Mouse (Mus musculus): ENCODE measurements around the gene Kctd21. TPM values are rescaled to one million over a fixed set of nuclear protein-coding genes. Genes with fewer than 3 reads are reported as not detected.

Kctd21 gene
- polyA plus RNA-seq, 2 experiments: 5.2 to 5.5 TPM

DNA sequence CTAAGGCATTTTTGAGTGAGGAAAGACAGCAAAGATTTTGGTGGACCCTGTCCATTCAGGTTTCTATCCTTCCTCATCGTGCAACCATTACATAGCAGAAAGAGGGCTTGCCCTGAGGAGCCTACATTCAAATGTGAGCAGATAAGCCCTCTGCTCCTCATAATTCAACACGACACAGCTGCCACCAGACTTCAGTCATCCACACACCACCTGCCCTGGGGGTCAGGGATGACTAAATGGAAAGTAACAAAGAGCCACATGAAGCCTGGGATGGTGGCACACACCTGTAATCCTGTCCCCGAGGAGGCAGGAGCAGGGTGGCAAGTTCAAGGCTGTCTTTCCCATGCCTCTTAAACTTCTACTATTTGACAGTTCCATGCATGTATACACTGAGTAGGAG is 25.7 kb downstream of the Kctd21 start:
- no peak for DNase-seq (ENCODE audit: low spot score)
- no peak for ATAC-seq (ENCODE audit: low FRiP score, low read depth)

DNA sequence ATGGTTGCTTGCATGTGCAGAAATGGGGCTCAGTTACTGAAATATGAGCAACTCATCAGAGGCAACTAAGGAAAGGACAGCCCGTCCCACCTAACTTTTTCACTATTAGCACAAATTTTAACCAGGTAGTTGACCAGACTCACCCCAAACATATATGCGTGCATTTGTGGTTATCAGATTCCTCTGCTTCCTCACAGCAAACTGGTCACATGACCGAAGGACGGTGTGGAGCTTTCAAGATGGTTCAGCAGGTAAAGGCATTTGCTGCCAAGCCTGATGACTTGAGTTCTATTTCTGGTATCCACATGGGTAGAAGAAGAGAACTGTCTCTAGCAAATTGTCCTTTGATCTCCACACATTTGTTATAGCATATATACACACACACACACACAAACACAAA is 26.2 kb downstream of the Kctd21 start:
- no peak overlapping the region for H3K27ac ChIP-seq (replicated peaks; ENCODE audit: low read depth, low read length)
- H3K9me3 ChIP-seq (ENCODE audit: control insufficient read depth, low read length): no peaks in the 10 kb centered on the region
- ATAC-seq (ENCODE audit: low FRiP score, low read depth) (no peak), DNase-seq (ENCODE audit: low spot score) (no peak)
- no peak overlapping the region for H3K4me2 ChIP-seq (replicated peaks; ENCODE audit: low read depth, low read length, severe bottlenecking)
- H3K36me3 ChIP-seq (ENCODE audit: control insufficient read depth, insufficient read depth, low read length): no peaks in the 10 kb centered on the region
- no peaks in the 10 kb centered on the region for H3K4me1 ChIP-seq (ENCODE audit: control insufficient read depth, insufficient read depth, low read length)
- WGBS: 82% methylated on average over 4 of the region's 4 CpGs
- no peaks in the 10 kb centered on the region for H3K27me3 ChIP-seq (ENCODE audit: control insufficient read depth, insufficient read depth, low read length)
- TF ChIP-seq POLR2A (IDR thresholded peaks at IDR 0.05; ENCODE audit: borderline replicate concordance, extremely low read depth, insufficient read depth, insufficient read length): no peak
- H3K9ac ChIP-seq (ENCODE audit: low read depth, low read length, severe bottlenecking): no peak overlapping the region
- no peak overlapping the region for H3K4me3 ChIP-seq (replicated peaks; ENCODE audit: low read length)

More for the DNA sequence above, 25.7 kb downstream of the Kctd21 start:
- H3K27me3 ChIP-seq (ENCODE audit: control insufficient read depth, insufficient read depth, low read length): no peaks in the 10 kb centered on the region
- H3K36me3 ChIP-seq (ENCODE audit: control insufficient read depth, insufficient read depth, low read length): no peaks in the 10 kb centered on the region
- H3K9ac ChIP-seq (ENCODE audit: low read depth, low read length, severe bottlenecking): no peak overlapping the region
- no peak overlapping the region for H3K4me2 ChIP-seq (replicated peaks; ENCODE audit: low read depth, low read length, severe bottlenecking)
- H3K4me1 ChIP-seq (ENCODE audit: control insufficient read depth, insufficient read depth, low read length): no peaks in the 10 kb centered on the region
- no peak overlapping the region for H3K4me3 ChIP-seq (replicated peaks; ENCODE audit: low read length)
- 65% methylated on average over 3 of the region's 3 CpGs for WGBS
- no peak overlapping the region for H3K27ac ChIP-seq (replicated peaks; ENCODE audit: low read depth, low read length)
- no peak for TF ChIP-seq POLR2A (IDR thresholded peaks at IDR 0.05; ENCODE audit: borderline replicate concordance, extremely low read depth, insufficient read depth, insufficient read length)
- H3K9me3 ChIP-seq (ENCODE audit: control insufficient read depth, low read length): no peaks in the 10 kb centered on the region

DNA sequence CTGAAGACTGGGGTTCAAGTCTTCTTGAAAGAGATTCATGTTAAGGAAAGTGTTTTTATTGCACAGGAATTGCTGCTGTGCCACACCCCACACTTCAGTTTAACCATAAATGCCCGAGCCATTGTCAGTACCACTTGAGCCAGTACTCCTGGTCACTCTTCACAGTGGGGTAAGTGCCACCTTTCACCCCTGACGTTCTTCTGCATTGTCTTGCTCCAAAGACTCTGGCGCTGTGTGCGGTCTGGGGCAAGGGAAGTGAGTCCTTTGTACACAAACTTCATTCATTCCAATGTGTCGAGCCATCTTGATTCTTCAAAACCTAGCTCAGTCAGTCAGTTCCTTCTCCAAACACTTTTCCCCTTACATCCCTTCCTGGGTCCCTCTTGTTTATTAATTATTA is 28.0 kb downstream of the Kctd21 start:
- WGBS: 75% methylated on average over 5 of the region's 5 CpGs

DNA sequence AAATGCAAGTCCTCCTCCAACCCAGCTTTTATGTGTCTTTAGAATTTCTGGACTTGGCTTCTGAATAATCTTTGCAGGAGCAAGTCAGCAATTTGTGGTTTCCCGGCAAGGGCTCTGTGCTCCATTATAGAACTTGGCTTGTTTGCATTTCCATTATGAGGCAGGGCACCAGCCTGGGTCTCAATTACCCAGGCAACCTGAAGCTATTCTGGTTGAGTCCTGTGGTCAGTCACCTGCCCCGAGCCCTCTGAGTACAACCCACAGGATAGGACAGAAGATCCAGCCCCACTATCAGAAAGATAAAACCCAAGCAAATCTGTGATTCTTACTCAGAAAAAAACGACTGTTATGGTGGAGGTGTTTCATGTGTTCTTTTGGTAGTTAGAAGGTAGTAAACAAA is 28.8 kb downstream of the Kctd21 start:
- Histone ChIP-seq H3K9me3 (ENCODE audit: control insufficient read depth, low read length) (no peaks in the 10 kb centered on the region), H3K27me3 (ENCODE audit: control insufficient read depth, insufficient read depth, low read length) (no peaks in the 10 kb centered on the region), H3K4me2 (replicated peaks; ENCODE audit: low read depth, low read length, severe bottlenecking) (no peak overlapping the region), H3K4me3 (replicated peaks; ENCODE audit: low read length) (no peak overlapping the region), H3K27ac (replicated peaks; ENCODE audit: low read depth, low read length) (no peak overlapping the region), H3K36me3 (ENCODE audit: control insufficient read depth, insufficient read depth, low read length) (no peaks in the 10 kb centered on the region), H3K9ac (ENCODE audit: low read depth, low read length, severe bottlenecking) (no peak overlapping the region), H3K4me1 (ENCODE audit: control insufficient read depth, insufficient read depth, low read length) (no peaks in the 10 kb centered on the region)
- no peak for TF ChIP-seq POLR2A (IDR thresholded peaks at IDR 0.05; ENCODE audit: borderline replicate concordance, extremely low read depth, insufficient read depth, insufficient read length)
- no peak for ATAC-seq (ENCODE audit: low FRiP score, low read depth)
- DNase-seq (ENCODE audit: low spot score): no peak
- WGBS: 57% methylated on average over 3 of the region's 3 CpGs

More for the DNA sequence above, 28.0 kb downstream of the Kctd21 start:
- ATAC-seq (ENCODE audit: low FRiP score, low read depth) (no peak), DNase-seq (ENCODE audit: low spot score) (no peak)
- H3K27me3 ChIP-seq (ENCODE audit: control insufficient read depth, insufficient read depth, low read length): no peaks in the 10 kb centered on the region
- H3K9me3 ChIP-seq (ENCODE audit: control insufficient read depth, low read length): no peaks in the 10 kb centered on the region
- no peak overlapping the region for H3K27ac ChIP-seq (replicated peaks; ENCODE audit: low read depth, low read length)
- H3K9ac ChIP-seq (ENCODE audit: low read depth, low read length, severe bottlenecking): no peak overlapping the region
- no peaks in the 10 kb centered on the region for H3K36me3 ChIP-seq (ENCODE audit: control insufficient read depth, insufficient read depth, low read length)
- no peak overlapping the region for H3K4me2 ChIP-seq (replicated peaks; ENCODE audit: low read depth, low read length, severe bottlenecking)
- no peaks in the 10 kb centered on the region for H3K4me1 ChIP-seq (ENCODE audit: control insufficient read depth, insufficient read depth, low read length)
- H3K4me3 ChIP-seq (replicated peaks; ENCODE audit: low read length): no peak overlapping the region
- no peak for TF ChIP-seq POLR2A (IDR thresholded peaks at IDR 0.05; ENCODE audit: borderline replicate concordance, extremely low read depth, insufficient read depth, insufficient read length)

DNA sequence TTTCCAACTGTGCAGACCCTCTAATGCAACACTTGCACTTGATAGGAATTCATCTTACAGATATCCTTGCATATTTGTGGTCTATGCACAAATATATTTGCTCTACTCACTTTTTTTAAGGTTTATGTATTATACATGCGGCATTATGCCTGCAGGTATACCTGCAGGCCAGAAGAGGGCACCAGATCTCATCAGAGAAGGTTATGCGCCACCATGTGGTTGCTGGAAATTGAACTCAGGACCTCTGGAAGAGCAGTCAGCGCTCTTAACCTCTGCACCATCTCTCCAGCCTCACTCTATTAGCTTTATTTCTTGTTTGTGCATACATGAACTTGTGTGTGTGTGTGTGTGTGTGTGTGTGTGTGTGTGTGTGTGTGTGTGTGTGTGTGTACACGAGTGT is 29.3 kb downstream of the Kctd21 start:
- WGBS: 33% methylated on average over 4 of the region's 4 CpGs
- no peaks in the 10 kb centered on the region for H3K4me1 ChIP-seq (ENCODE audit: control insufficient read depth, insufficient read depth, low read length)
- H3K27ac ChIP-seq (replicated peaks; ENCODE audit: low read depth, low read length): no peak overlapping the region
- H3K9me3 ChIP-seq (ENCODE audit: control insufficient read depth, low read length): no peaks in the 10 kb centered on the region
- H3K36me3 ChIP-seq (ENCODE audit: control insufficient read depth, insufficient read depth, low read length): no peaks in the 10 kb centered on the region
- H3K9ac ChIP-seq (ENCODE audit: low read depth, low read length, severe bottlenecking): no peak overlapping the region
- no peak overlapping the region for H3K4me2 ChIP-seq (replicated peaks; ENCODE audit: low read depth, low read length, severe bottlenecking)
- H3K4me3 ChIP-seq (replicated peaks; ENCODE audit: low read length): no peak overlapping the region
- no peak for TF ChIP-seq POLR2A (IDR thresholded peaks at IDR 0.05; ENCODE audit: borderline replicate concordance, extremely low read depth, insufficient read depth, insufficient read length)
- ATAC-seq (ENCODE audit: low FRiP score, low read depth) (no peak), DNase-seq (ENCODE audit: low spot score) (peak; percentile 15)
- no peaks in the 10 kb centered on the region for H3K27me3 ChIP-seq (ENCODE audit: control insufficient read depth, insufficient read depth, low read length)

DNA sequence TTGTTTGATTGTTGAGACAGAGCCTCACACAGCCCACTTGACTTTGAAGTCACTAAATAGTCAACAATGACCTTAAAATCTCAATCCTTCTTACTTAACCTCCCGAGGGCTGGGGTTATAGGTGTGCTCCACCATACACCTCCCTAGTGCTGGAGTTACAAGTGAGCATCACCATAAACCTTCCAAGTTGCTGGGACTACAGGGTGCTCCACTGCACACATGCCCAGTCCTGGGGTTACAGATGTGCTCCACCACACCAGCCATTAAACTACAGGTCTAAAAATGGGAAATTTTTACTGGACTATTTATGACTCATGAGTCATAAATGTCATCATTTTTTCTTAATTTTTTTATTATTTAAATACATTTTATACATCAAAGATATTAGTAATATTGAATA is 33.8 kb downstream of the Kctd21 start:
- Histone ChIP-seq H3K27ac (replicated peaks; ENCODE audit: low read depth, low read length) (no peak overlapping the region), H3K9me3 (ENCODE audit: control insufficient read depth, low read length) (no peaks in the 10 kb centered on the region), H3K4me2 (replicated peaks; ENCODE audit: low read depth, low read length, severe bottlenecking) (no peak overlapping the region), H3K4me1 (ENCODE audit: control insufficient read depth, insufficient read depth, low read length) (peaks cover 2% of the 10 kb centered on the region; the same call in 1 of the 2 replicates), H3K36me3 (ENCODE audit: control insufficient read depth, insufficient read depth, low read length) (no peaks in the 10 kb centered on the region), H3K4me3 (replicated peaks; ENCODE audit: low read length) (no peak overlapping the region), H3K9ac (ENCODE audit: low read depth, low read length, severe bottlenecking) (no peak overlapping the region), H3K27me3 (ENCODE audit: control insufficient read depth, insufficient read depth, low read length) (no peaks in the 10 kb centered on the region)
- WGBS: 87% methylated on average over 1 of the region's 1 CpGs
- no peak for TF ChIP-seq POLR2A (IDR thresholded peaks at IDR 0.05; ENCODE audit: borderline replicate concordance, extremely low read depth, insufficient read depth, insufficient read length)
- DNase-seq (ENCODE audit: low spot score) (no peak), ATAC-seq (ENCODE audit: low FRiP score, low read depth) (no peak)

Measured in limb, embryonic 14.5 days (tissue).